Mouse (Mus musculus) adrenal gland, adult 18-20 months (tissue): ENCODE measurements around the gene Irgq. TPM values are rescaled to one million over a fixed set of nuclear protein-coding genes. Genes with fewer than 3 reads are reported as not detected.

Source experiments
- DNase-seq, 2 experiments: peaks; one replicate each; pipeline ENCODE4 v3.0.0; 2021 to 2022; ENCODE audit warnings: low spot score in 2 of 2
- total RNA-seq, 2 experiments: library from RNA; stranded (reverse); gene quantifications; 1 replicate in 1 of 2; 2 replicates in 1 of 2; pipeline ENCODE4 v1.2.3; 2021

The Irgq gene
- total RNA-seq, 2 experiments from 2014 or later, result 21.0 to 24.1 TPM

DNA sequence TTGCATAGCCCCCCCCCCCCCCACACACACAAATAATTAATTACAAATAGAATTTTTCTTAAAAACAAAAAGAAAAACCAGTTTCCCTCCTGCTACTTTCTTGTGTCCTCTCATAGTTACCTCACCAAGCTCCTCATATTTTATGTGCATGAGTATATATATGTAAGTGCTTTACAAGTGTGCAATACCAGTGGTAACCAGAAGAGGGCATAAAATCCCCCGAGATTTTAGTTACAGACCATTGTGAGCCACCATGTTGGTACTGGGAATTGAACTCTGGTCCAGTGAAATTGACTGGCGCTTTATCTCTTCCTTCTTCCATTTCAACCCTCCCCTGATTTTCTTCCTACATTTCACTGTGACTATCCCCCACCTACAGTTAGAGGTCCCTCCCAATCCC lies 14.0 kb downstream of the Irgq start:
- DNase-seq, result no peak

DNA sequence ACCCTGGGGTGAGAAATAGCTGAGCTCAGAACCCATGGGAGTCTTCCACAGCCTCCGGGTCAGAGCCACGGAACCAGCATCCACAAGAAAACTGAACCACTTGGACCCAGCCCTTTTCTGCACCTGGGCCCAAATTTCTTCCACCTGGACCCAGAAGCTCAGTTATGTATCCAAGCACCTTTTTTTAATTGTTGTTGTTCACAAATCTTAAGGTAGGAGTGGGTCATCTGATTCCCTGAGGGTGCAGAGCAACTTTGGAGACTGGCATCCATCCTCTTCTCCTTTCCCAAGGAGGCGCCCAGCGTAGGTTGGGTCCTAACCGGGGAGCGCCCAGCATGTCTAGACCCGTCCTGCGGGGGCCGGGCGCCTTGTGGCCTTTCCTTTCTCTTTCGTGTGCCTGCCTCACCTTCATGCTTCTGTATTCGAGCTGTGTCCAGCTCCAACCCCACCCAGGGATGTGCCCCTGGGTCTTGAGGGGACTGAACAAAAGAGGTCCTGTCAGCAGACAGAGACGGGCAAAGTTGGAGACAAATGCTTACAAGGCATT lies 15.7 kb downstream of the Irgq start, which contains the start of the genes Pinlyp and Xrcc1:
TSS of gene Pinlyp (minus strand) at position 51 of the 547 bp plus-strand sequence.
TSS of gene Xrcc1 (plus strand) at position 222 of the 547 bp plus-strand sequence.
- no peak for DNase-seq

DNA sequence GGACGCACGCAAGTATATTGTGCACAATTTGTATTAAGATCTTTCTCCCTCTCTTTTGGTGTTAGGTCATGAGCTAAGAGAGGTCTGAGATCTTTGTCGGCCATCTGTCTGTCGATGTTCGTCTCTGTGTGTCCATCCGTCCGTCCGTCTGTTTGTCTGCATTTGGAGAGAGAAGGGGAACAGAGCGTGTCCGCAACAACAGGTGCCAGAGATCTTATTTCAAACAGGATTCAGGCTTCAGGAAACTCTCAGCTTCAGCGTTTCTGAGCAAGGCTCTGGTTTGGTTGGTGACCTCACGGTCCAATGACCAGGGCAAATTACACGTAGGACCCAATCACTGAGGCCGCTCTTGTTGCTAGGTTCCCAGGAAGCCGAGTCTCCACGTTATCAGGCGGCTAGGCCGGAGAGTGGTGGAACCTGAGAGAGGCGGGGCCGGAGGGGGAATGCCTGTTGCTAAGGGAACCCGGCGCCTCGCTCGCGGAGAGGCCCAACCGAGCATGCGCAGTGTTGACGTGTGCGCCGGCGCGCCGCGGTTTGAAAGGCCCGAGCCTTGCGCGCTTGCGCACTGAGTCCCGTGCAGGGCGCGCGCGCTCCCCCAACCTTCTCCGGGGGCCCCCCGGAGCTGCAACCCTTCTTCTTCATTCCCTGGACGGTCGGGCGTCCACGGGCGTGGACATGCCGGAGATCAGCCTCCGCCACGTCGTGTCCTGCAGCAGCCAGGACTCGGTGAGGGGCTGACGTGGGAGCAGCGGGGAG lies 16.3 kb downstream of the Irgq start:
- DNase-seq, result peak; percentile 97 to 98

DNA sequence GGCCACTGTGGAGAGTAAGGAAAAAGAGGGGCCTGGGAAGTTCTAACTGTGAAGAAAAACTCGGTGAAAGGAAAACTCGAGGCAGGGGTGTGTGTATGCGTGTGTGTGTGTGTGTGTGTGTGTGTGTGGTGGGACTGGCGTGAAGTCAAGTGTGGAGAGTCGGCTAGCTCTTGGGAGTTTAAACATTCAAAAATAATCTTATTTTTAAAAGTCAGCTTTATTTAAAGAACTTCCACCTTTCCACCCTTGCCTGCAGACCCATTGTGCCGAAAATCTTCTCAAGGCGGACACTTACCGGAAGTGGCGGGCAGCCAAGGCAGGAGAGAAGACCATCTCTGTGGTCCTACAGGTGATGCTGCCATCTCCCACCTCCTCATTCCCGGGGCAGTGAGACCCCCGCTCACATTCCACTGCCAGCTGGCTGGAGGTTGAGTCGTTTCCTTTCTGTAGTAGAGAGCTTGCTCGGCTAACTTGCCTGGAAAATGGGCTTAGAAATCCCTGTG lies 17.1 kb downstream of the Irgq start:
- no peak for DNase-seq

DNA sequence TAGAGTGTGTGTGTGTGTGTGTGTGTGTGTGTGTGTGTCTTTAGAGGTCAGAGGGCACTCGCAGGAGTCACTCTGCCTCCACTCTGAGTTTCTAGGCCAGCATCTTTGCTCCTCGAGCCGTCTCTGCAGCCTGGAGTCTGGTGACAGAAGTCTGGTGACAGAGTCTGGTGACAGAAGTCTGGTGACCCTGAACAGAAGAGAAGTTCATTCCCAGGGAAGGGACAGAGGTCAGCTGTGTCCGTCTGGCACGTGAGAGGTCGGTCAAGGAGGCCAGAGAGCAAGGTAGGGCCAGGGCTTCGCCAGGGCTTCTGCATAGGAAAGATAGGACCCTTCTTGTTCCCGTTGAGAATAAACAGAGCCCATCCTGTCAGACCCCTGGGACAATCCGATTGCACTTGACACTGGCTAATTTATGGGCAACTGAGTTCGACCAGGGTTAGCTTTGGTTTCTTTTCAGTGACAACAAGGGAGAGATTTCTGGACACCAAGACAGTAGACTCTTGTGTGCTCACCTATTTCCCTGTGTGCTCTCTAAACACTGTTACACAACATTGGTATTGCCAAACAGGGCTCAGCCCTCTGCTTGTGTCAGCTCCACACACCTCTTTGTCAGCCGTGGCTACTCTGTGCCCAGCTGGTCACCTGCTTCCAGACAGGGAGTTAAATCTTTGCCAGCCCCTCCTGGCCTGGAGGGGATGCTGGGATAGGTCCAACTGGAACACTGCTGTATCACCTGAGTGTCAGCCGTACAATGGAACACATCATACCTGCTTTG lies 21.7 kb downstream of the Irgq start:
- DNase-seq, result no peak

DNA sequence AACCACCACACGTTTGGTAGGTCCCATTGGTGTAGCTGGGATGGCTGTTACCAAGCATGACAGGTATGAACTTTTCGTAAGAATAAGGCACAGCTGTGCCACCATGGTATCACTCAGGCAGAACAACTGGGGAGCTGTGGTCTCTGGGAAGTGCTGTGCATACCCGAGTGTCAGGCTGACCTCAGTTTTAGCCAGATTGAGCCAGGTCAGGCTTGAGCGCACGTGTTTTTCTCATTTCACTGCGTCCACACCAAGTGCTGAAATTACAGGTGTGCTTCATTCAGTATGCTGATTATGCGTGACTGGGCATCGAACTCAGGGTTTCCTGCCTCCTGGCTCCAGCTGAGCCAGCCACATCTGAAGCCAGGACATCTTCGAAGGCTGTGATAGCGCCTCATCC lies 25.3 kb downstream of the Irgq start:
- DNase-seq, result no peak

DNA sequence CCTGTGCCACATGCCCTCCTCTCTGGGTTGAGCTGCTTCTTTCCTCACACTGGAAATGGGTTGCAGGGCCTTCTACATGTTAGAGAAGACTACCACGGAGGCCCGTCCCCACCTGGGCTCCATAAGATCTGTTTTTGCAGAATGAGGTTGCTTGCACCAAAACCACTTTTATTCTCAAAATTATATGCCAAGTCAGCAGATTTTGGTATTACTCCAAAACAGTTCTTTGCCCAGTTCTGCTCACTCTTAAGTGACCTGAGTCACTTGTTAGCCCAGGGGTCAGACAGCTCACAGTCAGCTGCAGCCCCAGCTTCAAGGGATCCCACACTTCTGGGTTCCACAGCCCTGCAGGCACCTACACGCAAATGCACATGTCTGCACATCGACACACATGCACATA lies 31.0 kb downstream of the Irgq start:
- DNase-seq, result no peak

DNA sequence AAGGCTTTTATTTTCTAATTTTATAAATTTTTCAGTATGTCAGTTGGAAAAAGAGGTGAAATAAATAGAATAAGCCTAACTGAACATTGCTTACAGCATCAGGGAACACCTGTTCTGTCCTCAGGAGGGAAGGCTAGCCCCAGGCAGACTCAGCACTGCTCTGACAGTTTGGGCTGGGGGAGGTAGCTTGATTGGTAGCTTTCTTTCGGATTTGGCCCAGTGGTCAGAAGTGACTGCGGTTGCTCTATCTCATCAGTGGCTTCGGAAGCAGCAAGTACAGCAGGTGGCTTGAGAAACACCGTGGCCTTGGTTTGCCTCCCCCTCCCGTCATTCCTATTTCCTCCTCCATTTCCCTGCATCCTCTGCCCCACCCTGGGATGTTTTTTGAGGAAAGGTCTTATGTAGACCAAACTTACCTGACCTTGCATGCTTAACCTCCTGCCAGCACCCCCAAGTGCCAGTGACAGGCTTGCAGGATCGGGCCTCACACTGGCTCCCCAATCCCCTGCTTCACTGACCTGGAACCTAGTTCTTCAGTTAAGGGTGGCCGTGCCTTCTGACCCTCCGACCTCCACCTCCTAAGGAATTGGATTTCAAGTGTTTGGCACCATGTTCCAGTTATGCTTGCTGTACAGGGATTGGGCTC lies 32.8 kb downstream of the Irgq start:
- DNase-seq, result no peak

DNA sequence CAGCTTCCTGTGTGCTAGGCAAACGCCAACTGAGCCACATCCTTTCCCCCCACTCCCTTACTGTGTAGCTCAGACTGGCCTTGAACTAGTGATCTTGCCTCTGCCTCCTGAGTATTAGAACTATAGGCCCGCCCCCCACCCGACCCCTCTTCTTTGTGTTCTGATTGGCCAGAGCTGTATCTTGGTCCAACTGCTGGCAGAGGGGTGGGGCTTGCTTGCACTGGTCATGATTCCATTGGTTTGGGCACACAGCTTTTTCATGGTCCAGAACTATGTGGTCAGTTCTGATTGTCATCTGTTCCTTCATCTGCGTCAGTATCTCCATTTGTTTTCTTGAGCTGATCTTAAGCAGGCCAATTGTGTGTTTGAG lies 33.3 kb downstream of the Irgq start:
- DNase-seq, result no peak

DNA sequence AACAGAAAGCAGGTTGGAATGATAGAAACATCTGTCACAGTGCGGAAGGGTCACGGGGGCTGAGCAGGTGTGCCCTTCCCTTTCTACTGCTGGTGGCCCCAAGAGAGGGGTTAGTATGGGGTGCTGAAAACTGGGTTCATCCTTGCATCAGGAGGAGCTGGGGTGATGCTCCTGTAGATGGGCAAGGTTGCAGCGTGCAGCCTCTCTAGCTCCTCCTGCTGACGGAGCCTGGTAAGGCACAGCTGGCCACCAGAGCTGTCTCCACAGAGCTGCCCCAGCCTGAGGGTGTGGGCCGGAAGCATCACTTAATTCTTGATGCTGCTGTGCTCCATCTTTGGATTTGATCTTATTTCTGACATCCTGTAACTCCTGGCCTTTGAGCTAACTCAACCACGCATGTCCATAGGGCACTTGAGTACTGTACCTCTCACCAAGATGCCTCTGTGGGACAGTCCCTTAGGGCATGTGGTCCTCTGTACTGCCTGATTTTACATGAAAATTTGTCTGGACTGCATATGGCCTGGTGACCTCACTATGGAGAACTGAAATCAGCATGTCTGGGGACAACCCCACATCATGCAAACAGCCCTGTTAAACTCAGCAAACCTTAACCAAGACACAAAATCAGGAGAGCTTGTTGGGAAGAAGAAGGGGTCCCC lies 34.2 kb downstream of the Irgq start:
- DNase-seq, result peak; percentile 62 to 74

DNA sequence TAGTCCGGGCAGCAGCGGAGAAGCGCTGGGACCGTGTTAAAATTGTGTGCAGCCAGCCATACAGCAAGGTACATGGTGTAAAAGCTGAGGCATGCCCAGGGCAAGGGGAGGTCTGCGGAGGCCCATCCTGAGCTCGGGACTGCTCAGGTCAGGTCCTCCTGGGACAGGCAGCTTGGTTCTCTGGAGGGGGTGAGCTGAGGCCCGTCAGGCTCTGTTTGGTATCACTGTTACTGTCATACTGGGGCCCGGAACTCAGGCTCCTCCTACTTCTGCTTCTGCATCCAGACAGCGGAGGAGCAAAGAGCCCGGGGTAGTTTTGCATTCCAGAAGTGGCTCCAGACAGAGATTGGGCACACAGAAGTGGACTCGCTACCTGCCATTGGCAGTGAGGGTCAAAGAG lies 35.1 kb downstream of the Irgq start:
- DNase-seq, result no peak

DNA sequence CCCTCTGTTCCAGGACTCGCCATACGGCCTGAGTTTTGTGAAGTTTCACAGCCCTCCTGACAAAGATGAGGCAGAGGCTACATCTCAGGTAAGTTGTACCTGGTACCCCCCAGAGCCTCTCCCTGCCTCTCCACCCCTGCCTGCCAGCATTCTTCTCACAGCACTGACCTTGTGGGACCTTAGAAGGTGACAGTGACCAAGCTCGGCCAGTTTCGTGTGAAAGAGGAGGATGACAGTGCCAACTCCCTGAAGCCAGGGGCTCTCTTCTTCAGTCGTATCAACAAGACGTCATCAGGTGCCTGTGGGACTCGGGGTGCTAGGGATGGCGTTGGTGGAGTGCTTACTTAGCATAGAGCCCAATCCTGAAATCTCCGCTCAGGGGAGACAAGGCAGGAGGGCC lies 35.7 kb downstream of the Irgq start:
- DNase-seq, result no peak

DNA sequence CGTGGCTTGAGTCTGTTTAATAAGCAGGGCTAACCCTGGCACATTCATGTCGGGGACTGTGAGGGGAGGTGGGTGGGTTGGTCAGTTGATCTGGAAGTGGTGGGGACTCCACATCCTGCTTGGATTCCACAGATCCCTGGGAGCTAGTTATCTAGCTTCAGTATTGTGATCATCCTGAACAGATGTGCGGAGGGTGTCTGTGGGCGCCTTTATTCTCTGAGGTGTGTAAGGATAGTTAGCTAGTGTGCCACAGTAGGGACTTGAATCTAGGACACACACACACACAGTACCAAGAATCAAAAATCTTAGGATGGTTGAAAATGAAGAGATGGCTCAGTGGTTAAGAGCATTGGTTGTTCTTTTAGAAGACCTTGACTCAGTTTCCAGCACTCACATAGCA lies 38.0 kb downstream of the Irgq start:
- DNase-seq, result no peak

DNA sequence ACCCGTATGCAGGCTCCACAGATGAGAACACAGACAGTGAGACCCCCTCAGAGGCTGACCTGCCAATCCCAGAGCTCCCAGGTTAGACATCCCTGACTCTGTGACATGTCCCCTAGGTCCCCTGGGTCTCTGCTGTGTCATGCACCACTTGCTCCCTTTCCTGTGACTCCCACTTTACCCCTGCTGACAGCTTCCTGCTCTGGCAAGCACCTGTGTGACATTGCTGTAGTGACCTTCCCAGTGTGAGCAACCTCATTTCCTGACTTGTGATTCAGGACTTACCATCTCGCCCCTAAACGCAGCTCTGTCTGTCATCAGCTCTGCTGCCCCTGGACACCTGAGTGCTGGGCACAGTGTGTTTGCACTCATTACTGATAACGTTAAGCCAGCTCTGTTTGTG lies 40.6 kb downstream of the Irgq start:
- no peak for DNase-seq

DNA sequence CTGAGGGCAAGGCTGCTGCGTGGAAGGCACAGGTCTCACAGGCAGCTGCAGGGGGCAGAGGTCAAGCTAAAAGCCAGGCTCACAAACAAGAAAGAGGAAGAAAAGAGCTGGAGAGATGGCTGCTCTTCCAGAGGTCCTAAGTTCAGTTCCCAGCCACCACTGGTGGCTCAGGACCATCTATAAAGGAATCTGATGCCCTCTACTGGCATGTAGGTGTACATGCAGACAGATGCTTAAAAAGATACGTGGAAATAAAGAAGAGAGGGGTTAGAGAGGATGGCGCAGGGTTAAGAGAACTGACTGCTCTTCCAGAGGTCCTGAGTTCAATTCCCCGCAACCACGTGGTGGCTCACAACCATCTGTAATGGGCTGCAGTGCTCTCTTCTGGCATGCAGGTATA lies 42.0 kb downstream of the Irgq start:
- DNase-seq, result no peak

DNA sequence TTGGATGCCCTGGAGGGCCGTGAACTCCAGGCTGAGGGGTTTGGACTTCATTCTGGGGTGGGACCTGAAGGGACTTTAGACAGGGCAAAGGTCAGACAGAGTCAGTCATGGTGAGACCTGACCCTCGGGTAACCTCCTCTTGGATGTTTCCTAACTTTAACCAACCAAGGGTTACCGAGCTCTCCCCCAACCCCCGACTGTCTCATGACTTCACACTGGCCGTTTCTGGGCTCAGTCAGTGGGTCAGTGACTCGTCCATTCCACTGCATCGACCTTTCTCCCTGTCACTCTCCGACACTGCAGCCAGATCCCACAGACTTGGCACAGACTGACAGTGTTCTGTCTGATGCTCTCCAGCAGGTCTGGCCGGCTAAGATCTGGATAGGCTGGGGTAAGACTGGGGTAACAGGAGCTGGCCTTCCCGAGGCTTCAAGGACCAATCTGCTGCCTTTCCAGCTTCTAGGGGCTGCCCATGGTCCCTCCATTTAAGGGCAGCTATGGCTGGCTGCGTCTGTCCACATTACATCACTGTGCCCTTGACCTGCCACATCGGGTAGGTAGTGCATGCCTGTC lies 43.8 kb downstream of the Irgq start:
- DNase-seq, result no peak

DNA sequence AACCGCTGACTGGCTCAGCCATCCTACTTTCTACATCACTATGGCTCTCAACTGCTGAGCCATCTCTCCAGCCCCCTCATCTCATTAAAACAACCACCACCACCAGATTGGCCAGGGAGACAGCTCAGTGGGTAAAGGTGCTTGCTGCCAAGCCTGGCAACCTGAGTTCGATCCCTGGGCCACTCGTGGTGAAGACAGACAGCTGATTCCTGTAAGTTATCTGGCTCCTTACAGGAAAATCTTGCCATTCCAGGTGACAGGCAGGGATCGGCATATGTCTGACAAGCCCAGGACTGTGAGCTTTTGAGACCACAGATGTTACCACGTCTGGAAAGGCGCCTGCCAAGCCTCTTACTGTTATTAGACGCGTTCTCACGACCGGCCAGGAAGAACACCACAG lies 47.3 kb downstream of the Irgq start:
- DNase-seq, result no peak

DNA sequence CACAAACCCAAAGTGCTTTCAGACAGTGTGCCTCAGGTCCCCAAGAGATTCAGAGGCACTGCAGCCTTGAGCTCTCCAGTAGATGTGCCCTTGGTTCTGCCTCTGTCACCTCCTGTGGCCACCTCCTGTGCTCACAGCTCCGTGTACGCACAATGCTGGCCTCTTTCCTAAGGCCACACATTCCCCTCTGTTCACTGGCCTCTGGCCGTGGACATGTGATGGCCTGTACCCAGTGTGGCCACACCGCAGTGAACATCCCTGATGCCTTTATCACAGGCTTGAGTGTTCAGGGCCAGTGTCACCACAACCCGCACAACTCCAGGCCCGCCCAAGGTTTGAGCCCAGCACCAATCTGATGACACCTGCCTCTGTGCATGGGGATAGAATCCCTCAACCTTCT lies 54.4 kb downstream of the Irgq start:
- no peak for DNase-seq

DNA sequence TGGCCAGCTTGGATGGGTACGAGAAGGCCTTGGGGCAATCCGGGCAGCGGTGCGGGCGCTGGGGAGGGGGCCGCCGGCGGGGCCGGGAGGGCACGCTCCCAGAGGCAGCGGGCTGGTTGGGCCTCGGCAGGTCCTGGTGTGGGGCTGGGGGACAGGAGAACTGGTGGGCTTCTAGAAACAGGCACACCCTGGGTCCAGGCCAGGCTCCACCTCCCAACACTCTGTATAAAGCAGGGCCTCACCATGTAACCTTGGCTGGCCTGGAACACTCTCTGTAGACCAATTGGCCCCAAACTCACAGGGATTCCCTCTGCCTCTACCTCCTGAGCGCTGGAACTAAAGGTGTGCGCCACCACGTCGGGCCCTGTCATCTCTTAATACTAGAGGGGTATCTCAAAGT lies 55.5 kb downstream of the Irgq start:
- DNase-seq, result no peak

DNA sequence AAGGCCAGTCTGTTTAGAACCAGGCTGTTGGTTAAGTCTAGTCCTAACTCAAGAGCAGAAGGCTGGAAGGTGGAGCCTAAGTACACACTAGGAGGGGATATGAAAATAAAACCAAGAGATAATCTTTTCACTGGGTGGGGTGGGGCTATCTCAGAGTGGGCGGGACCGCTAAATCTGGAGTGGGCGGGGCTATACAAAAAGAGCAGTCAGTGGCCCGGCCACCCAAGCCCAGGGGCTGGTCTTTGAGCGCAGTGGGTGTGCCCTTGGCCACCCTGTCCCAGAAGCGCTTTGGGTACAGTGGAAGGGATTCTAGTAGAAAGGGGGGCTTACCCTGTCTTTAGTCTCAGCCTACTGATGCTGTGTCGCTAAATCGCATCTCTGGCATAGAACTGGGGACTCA lies 56.3 kb downstream of the Irgq start:
- DNase-seq, result no peak
